Mouse (Mus musculus): Measurements from ENCODE around the gene Bicra. TPM values are rescaled to one million over a fixed set of nuclear protein-coding genes. Genes with fewer than 3 reads are reported as not detected.

Gene Bicra
- total and polyA plus RNA-seq, 3 experiments = 9.4 to 26.2 (median 10.4) TPM

- peak; percentile 98 for DNase-seq
These were observed 443 bp upstream of the Bicra start for GRCm38 (mm10) chr7:16048164-16048564.

- DNase-seq = peak; percentile 88
These were observed 1.0 kb downstream of the Bicra start for GRCm38 (mm10) chr7:16046481-16047337.

- DNase-seq = peak; percentile 56
These were observed 1.6 kb downstream of the Bicra start for GRCm38 (mm10) chr7:16046101-16046480.

- DNase-seq = no peak
These were observed 2.2 kb downstream of the Bicra start for GRCm38 (mm10) chr7:16045538-16045937.

- no peak for DNase-seq
These were observed 3.2 kb downstream of the Bicra start for GRCm38 (mm10) chr7:16044531-16044930.

GRCm38 (mm10) chr7:16043861-16044435 is 3.8 kb downstream of the Bicra start:
- no peak for DNase-seq

GRCm38 (mm10) chr7:16042850-16043775 is 4.6 kb downstream of the Bicra start:
- DNase-seq = no peak

GRCm38 (mm10) chr7:16041208-16041607 is 6.5 kb downstream of the Bicra start:
- no peak for DNase-seq

GRCm38 (mm10) chr7:16039363-16039762 is 8.4 kb downstream of the Bicra start:
- peak; percentile 59 for DNase-seq

- DNase-seq = no peak
These were observed 10.7 kb downstream of the Bicra start for GRCm38 (mm10) chr7:16036972-16037371.

- no peak for DNase-seq
These were observed 13.9 kb downstream of the Bicra start for GRCm38 (mm10) chr7:16033580-16034461.

GRCm38 (mm10) chr7:16033059-16033458 is 14.7 kb downstream of the Bicra start:
- no peak for DNase-seq

GRCm38 (mm10) chr7:16031072-16031471 is 16.6 kb downstream of the Bicra start:
- DNase-seq = no peak

GRCm38 (mm10) chr7:16028102-16028927 is 19.4 kb downstream of the Bicra start:
- peak; percentile 69 for DNase-seq

GRCm38 (mm10) chr7:16024603-16025222 is 23.0 kb downstream of the Bicra start:
- DNase-seq = no peak

- DNase-seq = peak; percentile 48
These were observed 28.2 kb downstream of the Bicra start for GRCm38 (mm10) chr7:16019256-16020094.

GRCm38 (mm10) chr7:16018016-16018810 is 29.5 kb downstream of the Bicra start:
- peak; percentile 53 for DNase-seq

- DNase-seq = peak; percentile 53
These were observed 32.3 kb downstream of the Bicra start for GRCm38 (mm10) chr7:16015384-16015783.

Data from adrenal gland, adult 2 months (tissue).